Mouse (Mus musculus) adrenal gland, adult 8-10 months (tissue): ENCODE data around the gene Rfx8. TPM values are rescaled to one million over a fixed set of nuclear protein-coding genes. Genes with fewer than 3 reads are reported as not detected.

Experiments
- DNase-seq: peaks from one replicate; pipeline ENCODE4 v3.0.0; 2022
- total RNA-seq, 4 experiments: library from RNA; stranded (reverse); gene quantifications; 2 replicates each; pipeline ENCODE4 v1.2.4; 2022

The Rfx8 gene
- total RNA-seq, 4 experiments from 2014 or later = 0.22 to 0.30 TPM; not detected in 2

GRCm38 (mm10) chr1:39644333-39644732 is 76.5 kb downstream of the Rfx8 start:
- no peak for DNase-seq

- no peak for DNase-seq
These were observed 79.1 kb downstream of the Rfx8 start for GRCm38 (mm10) chr1:39641667-39642066.

GRCm38 (mm10) chr1:39637139-39637538 is 83.7 kb downstream of the Rfx8 start:
- DNase-seq = no peak

GRCm38 (mm10) chr1:39636660-39637059 is 84.1 kb downstream of the Rfx8 start:
- no peak for DNase-seq

- no peak for DNase-seq
These were observed 84.6 kb downstream of the Rfx8 start for GRCm38 (mm10) chr1:39636196-39636595.

- no peak for DNase-seq
These were observed 92.2 kb downstream of the Rfx8 start for GRCm38 (mm10) chr1:39628606-39629005.

GRCm38 (mm10) chr1:39625491-39625890 is 95.3 kb downstream of the Rfx8 start:
- no peak for DNase-seq

- DNase-seq = no peak
These were observed 97.1 kb downstream of the Rfx8 start for GRCm38 (mm10) chr1:39623729-39624128.

GRCm38 (mm10) chr1:39623106-39623505 is 97.7 kb downstream of the Rfx8 start:
- DNase-seq = no peak

GRCm38 (mm10) chr1:39618524-39618923 is 102.3 kb downstream of the Rfx8 start:
- no peak for DNase-seq

GRCm38 (mm10) chr1:39615526-39615925 is 105.3 kb downstream of the Rfx8 start:
- no peak for DNase-seq

Other genes starting within 250 kb of the Rfx8 start
- 10 to 100 TPM in 2 of 4 experiments, 1 to 10 TPM in 2; 6.8 to 15.1 (median 11.5) TPM for gene Tbc1d8, start 242.2 kb downstream of the Rfx8 start, total RNA-seq
- gene Cnot11, start 186.0 kb downstream of the Rfx8 start, total RNA-seq = 10 to 100 TPM; 20.6 to 25.8 (median 22.9) TPM
- 10 to 100 TPM; 42.9 to 56.9 (median 49.2) TPM for gene Rnf149, start 143.6 kb downstream of the Rfx8 start, total RNA-seq
- under 1 TPM; 0.41 to 0.83 (median 0.55) TPM for gene Creg2, start 69.5 kb downstream of the Rfx8 start, total RNA-seq
- gene Gm3646, start 84.3 kb upstream of the Rfx8 start, total RNA-seq = not detected
- gene Map4k4, start 179.9 kb upstream of the Rfx8 start, total RNA-seq = 100 to 1,000 TPM in 2 of 4 experiments, 10 to 100 TPM in 2; 80.9 to 123 (median 104) TPM